Mouse (Mus musculus): ENCODE measurements around the gene Sult1c2. TPM values are rescaled to one million over a fixed set of nuclear protein-coding genes. Genes with fewer than 3 reads are reported as not detected.
"Not testable (repeated sequence)": the region's sequence is repeated elsewhere in the genome, so short reads cannot be mapped to it uniquely, and the experiment has no call there.

Sult1c2 gene
- not detected in 2 replicates for total RNA-seq (2015)
- not detected in 2 replicates for total RNA-seq (2017)

- ATAC-seq (replicated peaks; ENCODE audit: poor library complexity): no peak
Measured at GRCm38 (mm10) chr17:53846206-53846605, at the start of gene Sult1c2. Gene Sult1c2, minus strand, starts transcription at chr17:53846339.

GRCm38 (mm10) chr17:53879006-53879675 lies 33.0 kb upstream of the Sult1c2 start:
- ATAC-seq (replicated peaks; ENCODE audit: poor library complexity): not testable (repeated sequence)

GRCm38 (mm10) chr17:53874433-53874832 lies 28.3 kb upstream of the Sult1c2 start:
- ATAC-seq (replicated peaks; ENCODE audit: poor library complexity): no peak

- ATAC-seq (replicated peaks; ENCODE audit: poor library complexity): no peak
Measured at GRCm38 (mm10) chr17:53872192-53872591, 26.1 kb upstream of the Sult1c2 start.

GRCm38 (mm10) chr17:53869931-53870330 lies 23.8 kb upstream of the Sult1c2 start:
- ATAC-seq (replicated peaks; ENCODE audit: poor library complexity): no peak

GRCm38 (mm10) chr17:53865260-53865955 lies 19.3 kb upstream of the Sult1c2 start:
- ATAC-seq (replicated peaks; ENCODE audit: poor library complexity): no peak

- ATAC-seq (replicated peaks; ENCODE audit: poor library complexity): no peak
Measured at GRCm38 (mm10) chr17:53860548-53860947, 14.4 kb upstream of the Sult1c2 start.

GRCm38 (mm10) chr17:53854992-53855391 lies 8.9 kb upstream of the Sult1c2 start:
- no peak for ATAC-seq (replicated peaks; ENCODE audit: poor library complexity)

GRCm38 (mm10) chr17:53845796-53846195 lies 343 bp downstream of the Sult1c2 start:
- no peak for ATAC-seq (replicated peaks; ENCODE audit: poor library complexity)

GRCm38 (mm10) chr17:53833366-53833765 lies 12.8 kb downstream of the Sult1c2 start:
- peak; percentile 85 for ATAC-seq (replicated peaks; ENCODE audit: poor library complexity)

GRCm38 (mm10) chr17:53803974-53804373 lies 42.2 kb downstream of the Sult1c2 start:
- ATAC-seq (replicated peaks; ENCODE audit: poor library complexity): not testable (repeated sequence)

GRCm38 (mm10) chr17:53783381-53783780 lies 62.8 kb downstream of the Sult1c2 start:
- no peak for ATAC-seq (replicated peaks; ENCODE audit: poor library complexity)

Other genes starting within 250 kb of the Sult1c2 start
- 34.9 and 37.3 TPM in 2 replicates for gene Sgo1, start 157.0 kb downstream of the Sult1c2 start, total RNA-seq (2015)
- 71.9 and 72.8 TPM in 2 replicates for gene Sgo1, start 157.0 kb downstream of the Sult1c2 start, total RNA-seq (2017)
- gene Sult1c1, start 144.3 kb upstream of the Sult1c2 start, total RNA-seq (2015): not detected in 2 replicates
- not detected in 2 replicates for gene Sult1c1, start 144.3 kb upstream of the Sult1c2 start, total RNA-seq (2017)